Mouse (Mus musculus) liver, postnatal 0 days (tissue): ENCODE data around the gene Tnnt2. TPM values are rescaled to one million over a fixed set of nuclear protein-coding genes. Genes with fewer than 3 reads are reported as not detected.

Experiments
- ATAC-seq: fragments of 200-750 bp; cut with Nextera tagmentation; 2 replicates; pipeline ENCODE4 v1.8.0; 2017; ENCODE audit warnings: mild to moderate bottlenecking, moderate library complexity
- DNase-seq: peaks from one replicate; pipeline ENCODE4 v3.0.0-alpha.2; 2016
- H3K27ac ChIP-seq: fragments of 300-500 bp; sonication (generic); 2 replicates; pipeline ENCODE4 v1.5.1; 2014; ENCODE audit warnings: antibody characterized with exemption, moderate library complexity, mild to moderate bottlenecking, low read depth
- H3K27me3 ChIP-seq: fragments of 300-500 bp; sonication (generic); 2 replicates; pipeline ENCODE4 v1.6.1; 2014; ENCODE audit warnings: low read length, control low read depth, mixed read lengths; ENCODE audit not compliant: insufficient read depth
- H3K36me3 ChIP-seq: fragments of 300-500 bp; sonication (generic); replicated peaks from 2 replicates; pipeline ENCODE4 v1.6.1; 2014; ENCODE audit warnings: mild to moderate bottlenecking, control low read depth, low read length, moderate library complexity, mixed read lengths; ENCODE audit not compliant: insufficient read depth
- H3K4me1 ChIP-seq: fragments of 300-500 bp; sonication (generic); 2 replicates; pipeline ENCODE4 v1.6.1; 2014; ENCODE audit warnings: antibody characterized with exemption, mild to moderate bottlenecking, control low read depth; ENCODE audit not compliant: insufficient read depth
- H3K4me2 ChIP-seq: fragments of 300-500 bp; sonication (generic); 2 replicates; pipeline ENCODE4 v1.6.1; 2014; ENCODE audit warnings: low read depth, mild to moderate bottlenecking, low read length, moderate library complexity, mixed read lengths
- H3K4me3 ChIP-seq: fragments of 300-500 bp; sonication (generic); 2 replicates; pipeline ENCODE4 v1.5.1; 2014; ENCODE audit warnings: low read depth, low read length
- H3K9ac ChIP-seq: fragments of 300-500 bp; sonication (generic); replicated peaks from 2 replicates; pipeline ENCODE4 v1.6.1; 2014; ENCODE audit warnings: mild to moderate bottlenecking, moderate library complexity
- H3K9me3 ChIP-seq: fragments of 300-500 bp; sonication (generic); 2 replicates; pipeline ENCODE4 v1.6.1; 2016; ENCODE audit warnings: mild to moderate bottlenecking, control low read depth, low read length, mixed read lengths
- CTCF ChIP-seq: sonication (generic); IDR thresholded peaks from 2 replicates; pipeline ENCODE4 v1.5.1; 2016; ENCODE audit warnings: antibody characterized with exemption, low read depth
- EP300 ChIP-seq: IDR thresholded peaks from 2 replicates; pipeline ENCODE4 v1.6.1; 2016; ENCODE audit warnings: antibody characterized with exemption, low read depth, mild to moderate bottlenecking
- WGBS: fragments of 180-500 bp; shearing (Covaris S2); extraction: QIAGEN DNeasy Blood & Tissue Kit; methylation state at CpG from one replicate; pipeline ENCODE4 v1.1.7; 2014; ENCODE audit not compliant: insufficient replicate concordance; 5-methylcytosine and 5-hydroxymethylcytosine counted together
- polyA plus RNA-seq: library from polyadenylated mRNA; unstranded; fragments of >200 nt; fragmentation: Nextera tagmentation; extraction: Ambion mirVana; gene quantifications from 2 replicates; pipeline ENCODE4 v1.2.1, GENCODE M21; 2015

The Tnnt2 gene
- polyA plus RNA-seq, 1 experiment from 2014 or later = 3.2 TPM

DNA sequence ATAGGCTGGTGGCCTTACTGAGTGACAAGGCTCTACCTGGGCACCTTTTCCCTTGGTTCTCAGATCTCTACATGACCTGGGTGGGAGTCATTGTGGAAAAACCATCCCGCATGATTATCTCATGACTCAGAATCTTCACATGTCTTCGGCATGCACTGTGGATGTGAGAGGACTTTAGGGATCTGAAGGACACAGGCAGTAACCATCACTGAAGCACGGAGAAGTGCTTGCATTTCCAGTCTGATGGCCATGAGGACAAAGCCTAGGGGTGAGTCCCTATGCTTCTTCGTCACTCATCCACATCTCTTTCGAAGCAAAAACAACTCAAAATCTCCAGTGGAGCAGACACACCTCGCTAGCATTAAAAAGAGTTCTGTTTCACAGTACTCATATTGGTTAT is 63.1 kb downstream of the Tnnt2 start:
- H3K4me2 ChIP-seq = no peak overlapping the region
- no peak overlapping the region for H3K9ac ChIP-seq
- no peaks in the 10 kb centered on the region for H3K36me3 ChIP-seq
- WGBS = 76% methylated on average over 6 of the region's 6 CpGs
- no peaks in the 10 kb centered on the region for H3K4me1 ChIP-seq
- TF ChIP-seq EP300 = no peak
- TF ChIP-seq CTCF = no peak
- ATAC-seq (no peak), DNase-seq (no peak)
- no peaks in the 10 kb centered on the region for H3K9me3 ChIP-seq
- no peak overlapping the region for H3K4me3 ChIP-seq
- H3K27ac ChIP-seq = no peak overlapping the region
- H3K27me3 ChIP-seq = peaks cover 17% of the 10 kb centered on the region; the same call in 1 of the 2 replicates

DNA sequence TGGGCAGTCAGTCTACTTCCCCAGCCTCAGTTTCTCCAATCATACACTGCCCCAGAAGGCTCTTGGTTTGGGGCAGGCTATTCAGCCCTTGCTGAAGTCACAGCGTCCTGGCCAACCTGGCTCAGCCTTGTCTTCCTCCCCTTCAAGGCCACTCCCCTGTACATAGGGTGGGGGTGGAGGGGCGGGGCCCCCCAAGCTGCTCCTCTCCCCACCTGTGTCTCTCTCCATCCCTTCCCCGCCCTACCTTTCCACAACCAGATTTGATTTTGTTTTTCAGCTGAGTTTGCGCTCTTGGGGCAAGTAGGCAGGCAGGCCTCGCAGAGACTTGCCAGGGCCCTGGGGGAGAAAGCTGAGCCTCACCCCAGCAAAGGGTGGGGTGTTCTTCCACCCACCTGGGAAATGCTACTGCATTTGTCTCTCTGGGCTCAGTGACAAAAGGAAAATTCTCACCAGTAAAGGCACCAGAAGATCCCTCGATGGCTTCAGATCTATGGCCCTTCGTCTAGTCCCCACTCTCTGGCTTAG is 63.9 kb downstream of the Tnnt2 start:
- H3K4me3 ChIP-seq = no peak overlapping the region
- H3K9me3 ChIP-seq = no peaks in the 10 kb centered on the region
- 55% methylated on average over 7 of the region's 7 CpGs for WGBS
- no peaks in the 10 kb centered on the region for H3K36me3 ChIP-seq
- H3K9ac ChIP-seq = no peak overlapping the region
- ATAC-seq (no peak), DNase-seq (no peak)
- no peaks in the 10 kb centered on the region for H3K4me1 ChIP-seq
- H3K27ac ChIP-seq = no peak overlapping the region
- no peak for TF ChIP-seq CTCF
- no peak for TF ChIP-seq EP300
- no peak overlapping the region for H3K4me2 ChIP-seq
- peaks cover 15% of the 10 kb centered on the region; the same call in 1 of the 2 replicates for H3K27me3 ChIP-seq

Other genes starting within 250 kb of the Tnnt2 start
- 0.92 and 0.94 TPM in 2 replicates for gene Nav1, start 229.1 kb upstream of the Tnnt2 start, polyA plus RNA-seq
- 23.5 and 25.9 TPM in 2 replicates for gene Csrp1, start 116.3 kb upstream of the Tnnt2 start, polyA plus RNA-seq
- 4.0 and 4.9 TPM in 2 replicates for gene Phlda3, start 70.2 kb upstream of the Tnnt2 start, polyA plus RNA-seq
- gene Tnni1, start 56.9 kb upstream of the Tnnt2 start, polyA plus RNA-seq = 1.2 and 4.7 TPM in 2 replicates
- 0.42 and 0.77 TPM in 2 replicates for gene Lad1, start 17.8 kb upstream of the Tnnt2 start, polyA plus RNA-seq
- 0.05 TPM in 1 of 2 replicates, not detected in the other for gene Pkp1, start 82.9 kb downstream of the Tnnt2 start, polyA plus RNA-seq
- gene Igfn1, start 170.0 kb downstream of the Tnnt2 start, polyA plus RNA-seq = not detected in 2 replicates
- 56.4 and 57.4 TPM in 2 replicates for gene Tmem9, start 171.8 kb downstream of the Tnnt2 start, polyA plus RNA-seq
- not detected in 2 replicates for gene Ascl5, start 214.4 kb downstream of the Tnnt2 start, polyA plus RNA-seq
- 0.37 TPM in 1 of 2 replicates, not detected in the other for gene Cacna1s, start 216.4 kb downstream of the Tnnt2 start, polyA plus RNA-seq